Mouse (Mus musculus) MEL-GATA-1-ER (cell line): ENCODE measurements at regions not wholly inside any gene's neighbourhood (a gene's known extent, or its start where the extent isn't known, plus 50 kb on each side); places are given as distances from the start of the nearest gene placed in this dataset.

Experiments used
- DNase-seq: peaks from one replicate; pipeline ENCODE4 v3.0.0-alpha.2; 2012; ENCODE audit warnings: low read depth; ENCODE audit errors: extremely low read depth

DNA sequence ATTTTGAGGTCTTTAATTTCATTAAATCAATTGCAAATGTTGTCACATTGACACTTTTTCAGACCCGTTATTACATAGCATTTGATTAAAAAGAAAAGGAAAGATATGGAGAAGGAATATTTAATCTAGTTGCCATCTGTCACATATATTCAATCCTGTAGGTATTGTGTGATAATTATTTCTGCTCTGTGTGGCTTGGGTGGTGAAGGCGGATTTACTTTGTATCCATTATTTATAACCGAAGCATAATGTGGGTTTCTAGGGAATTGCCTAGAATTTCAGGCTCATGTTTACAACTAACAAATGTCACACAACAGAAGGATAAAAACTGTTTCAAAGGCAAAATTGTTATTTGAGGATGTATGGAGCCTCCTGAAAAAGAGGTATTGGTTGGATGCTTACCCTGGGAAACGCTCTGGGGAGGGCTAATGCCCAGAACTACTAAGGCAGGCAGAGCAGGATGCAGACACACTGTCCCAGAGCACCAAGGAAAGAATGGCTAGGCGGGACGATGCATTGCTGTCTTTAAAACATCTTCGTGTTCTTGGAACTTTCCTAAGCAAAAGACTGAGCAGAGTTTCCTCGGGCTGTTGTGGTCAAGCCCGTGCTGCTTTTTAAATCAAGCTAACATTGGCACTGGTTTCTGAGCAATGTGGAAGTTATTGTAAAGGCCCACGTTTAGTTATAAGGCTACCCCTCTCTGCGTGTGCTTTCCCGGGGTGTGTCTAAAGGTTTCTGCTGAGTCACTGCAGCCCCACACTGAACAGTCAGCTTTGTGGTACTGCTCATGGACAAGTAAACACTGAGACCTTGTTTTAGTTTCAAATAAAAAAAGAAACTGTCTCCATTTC is 105.8 kb upstream of the Sgk1 start:
- peak; percentile 31 for DNase-seq

DNA sequence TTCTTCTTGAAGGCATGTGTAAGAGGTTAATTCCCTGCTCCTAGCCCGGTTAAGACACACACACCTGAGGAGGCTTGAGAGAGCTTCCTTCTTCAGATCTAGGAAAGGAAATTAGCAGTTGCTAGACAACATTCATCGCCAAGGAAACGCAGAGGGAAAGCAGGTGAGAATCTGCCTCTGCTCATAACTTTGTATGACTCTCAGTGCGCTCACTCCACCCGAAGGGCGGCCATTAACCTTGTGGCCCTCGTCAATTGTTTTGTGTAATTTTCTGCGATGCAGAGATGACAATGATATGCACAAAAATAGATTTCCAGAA is 105.3 kb upstream of the Sgk1 start:
- no peak for DNase-seq

DNA sequence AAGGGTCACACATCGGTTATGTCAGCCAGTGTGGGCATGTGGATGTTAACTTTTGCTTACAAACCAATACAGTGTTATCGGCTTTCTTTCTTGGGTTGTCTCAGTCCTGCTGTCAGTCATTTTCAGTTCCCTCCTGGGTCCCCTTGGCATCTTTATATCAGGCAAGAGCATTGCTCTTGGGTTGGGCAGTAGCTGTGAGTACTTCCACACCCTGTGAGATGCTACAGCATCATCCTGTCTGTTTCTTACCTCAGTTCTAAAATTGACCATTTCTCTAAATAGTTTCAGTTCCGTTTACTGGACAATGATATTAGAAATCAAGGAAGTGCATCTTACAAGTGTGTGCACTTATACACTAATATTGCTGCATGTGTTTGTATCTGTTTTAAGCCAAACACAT is 104.9 kb upstream of the Sgk1 start:
- DNase-seq: no peak

DNA sequence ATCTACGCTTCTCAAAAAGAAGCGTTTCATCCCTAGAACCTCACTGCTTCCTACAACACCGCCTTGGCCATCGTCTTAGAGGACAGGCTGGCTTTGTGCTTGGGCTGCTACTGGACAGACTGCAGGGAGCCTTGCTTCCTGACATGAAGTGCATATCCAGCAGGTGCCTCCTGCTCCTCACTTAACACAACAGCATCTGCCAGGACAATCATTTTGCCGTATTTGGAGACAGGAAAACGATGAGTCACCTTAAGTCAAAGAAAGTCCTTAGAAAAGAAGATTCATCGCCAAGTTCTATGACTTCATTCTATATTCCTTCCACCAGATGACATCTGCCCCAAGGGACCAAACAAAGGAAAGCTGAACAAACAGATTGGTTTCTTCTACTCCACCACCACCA is 98.5 kb upstream of the Sgk1 start:
- DNase-seq: no peak

DNA sequence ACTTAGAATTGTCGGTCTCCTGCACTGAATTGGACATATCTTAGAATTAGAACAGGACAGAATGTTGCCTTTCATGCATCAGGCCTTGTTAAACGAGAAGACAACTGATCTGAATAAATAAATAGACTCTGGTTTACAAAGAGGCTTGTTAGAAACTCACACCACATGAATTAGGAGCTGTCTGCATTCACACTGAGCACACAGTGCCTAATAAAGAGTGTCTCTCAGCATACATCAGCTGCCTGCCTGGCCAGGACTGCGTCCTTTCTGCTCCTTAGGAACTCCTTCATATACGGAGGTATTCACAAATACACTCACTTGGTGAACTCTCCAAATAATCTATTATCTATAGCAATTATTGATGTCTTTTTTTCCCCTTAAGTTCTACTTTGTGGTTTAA is 96.9 kb upstream of the Sgk1 start:
- DNase-seq: no peak

DNA sequence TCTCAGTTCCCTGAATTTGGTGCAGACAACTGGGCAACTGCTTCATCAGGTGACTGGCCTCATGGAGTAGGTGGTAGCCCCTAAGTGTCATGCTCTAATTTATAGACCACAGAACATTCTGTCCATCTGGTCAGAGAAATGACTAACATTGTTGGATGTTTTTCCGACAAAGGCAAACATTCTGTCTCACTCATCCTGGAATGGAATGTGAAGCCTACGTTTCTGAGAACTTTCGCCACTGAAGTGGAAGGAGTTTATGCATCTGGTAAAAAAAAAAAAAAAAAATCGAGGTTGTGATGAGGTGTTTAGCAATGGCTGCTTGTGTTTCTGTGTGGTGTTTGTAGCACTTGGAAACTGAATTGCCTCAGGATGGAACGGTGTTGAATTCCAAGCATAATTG is 96.2 kb upstream of the Sgk1 start:
- DNase-seq: no peak

DNA sequence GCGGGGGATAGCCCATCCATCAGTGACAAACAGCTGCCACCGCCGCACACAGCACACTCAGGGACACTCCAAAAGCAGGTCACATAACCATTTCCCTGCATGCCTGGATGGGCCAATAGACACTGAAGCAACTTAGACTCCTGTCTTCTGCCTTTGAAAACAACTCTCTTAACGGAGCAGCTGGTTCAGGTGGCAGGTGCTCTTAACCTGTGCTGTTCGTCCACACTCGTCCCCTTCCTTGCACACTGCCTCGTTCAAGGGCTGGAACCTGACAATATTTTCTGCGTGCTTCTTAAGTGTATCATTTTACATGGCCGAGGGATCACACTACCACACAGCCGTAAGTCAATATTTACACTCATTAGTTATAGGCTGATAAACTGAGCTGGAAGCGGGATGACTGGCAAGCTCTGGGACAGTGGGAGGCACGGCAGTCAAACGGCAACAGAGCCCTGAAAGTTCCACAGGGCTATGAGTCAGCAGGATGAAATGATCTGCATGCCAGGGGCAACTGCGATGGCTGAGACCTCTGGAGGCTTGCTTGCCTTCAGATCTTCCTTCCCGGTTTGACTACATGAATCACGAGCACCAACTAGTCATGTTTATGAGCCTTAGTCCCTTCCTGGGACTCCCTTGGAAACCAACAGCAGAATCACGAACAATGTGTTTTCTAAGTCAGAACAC is 92.0 kb upstream of the Sgk1 start:
- DNase-seq: no peak

DNA sequence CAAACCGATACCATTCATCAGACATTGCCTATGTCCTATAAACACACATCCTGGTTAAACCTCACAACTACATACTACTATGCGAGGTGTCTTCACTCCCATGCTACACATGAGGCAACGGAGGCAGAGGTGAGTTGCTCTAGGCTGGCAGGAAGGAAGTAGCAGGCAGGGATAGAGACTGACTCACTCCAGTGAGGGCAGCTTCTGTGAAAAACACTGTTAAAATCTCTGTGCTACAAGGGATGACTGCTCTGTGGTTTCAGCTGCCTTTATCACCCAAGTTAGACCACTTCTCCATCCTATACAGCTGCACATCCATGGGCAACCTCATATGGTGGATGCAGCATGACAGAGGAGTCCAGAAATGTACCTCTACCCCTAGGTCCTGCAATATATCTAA is 91.0 kb upstream of the Sgk1 start:
- peak; percentile 26 for DNase-seq

DNA sequence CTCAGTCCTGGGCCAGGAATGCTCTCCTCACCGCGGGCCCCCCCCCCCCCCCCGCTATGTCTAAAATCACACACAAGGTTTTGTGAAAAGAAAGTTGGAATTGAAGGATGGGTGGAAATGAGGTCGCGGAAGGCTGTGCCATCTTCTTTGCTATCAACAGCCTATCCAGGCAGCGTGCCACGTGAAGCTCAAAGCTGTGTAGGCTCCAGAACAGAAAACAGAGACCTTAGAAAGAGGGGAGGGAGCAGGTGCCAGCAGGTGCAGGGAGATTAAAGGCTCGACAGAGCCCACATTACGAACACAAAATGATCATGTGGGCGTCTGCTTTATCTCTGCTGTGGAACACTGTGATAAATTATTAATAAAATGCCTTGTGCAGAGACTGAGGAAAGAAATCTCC is 89.6 kb upstream of the Sgk1 start:
- no peak for DNase-seq

DNA sequence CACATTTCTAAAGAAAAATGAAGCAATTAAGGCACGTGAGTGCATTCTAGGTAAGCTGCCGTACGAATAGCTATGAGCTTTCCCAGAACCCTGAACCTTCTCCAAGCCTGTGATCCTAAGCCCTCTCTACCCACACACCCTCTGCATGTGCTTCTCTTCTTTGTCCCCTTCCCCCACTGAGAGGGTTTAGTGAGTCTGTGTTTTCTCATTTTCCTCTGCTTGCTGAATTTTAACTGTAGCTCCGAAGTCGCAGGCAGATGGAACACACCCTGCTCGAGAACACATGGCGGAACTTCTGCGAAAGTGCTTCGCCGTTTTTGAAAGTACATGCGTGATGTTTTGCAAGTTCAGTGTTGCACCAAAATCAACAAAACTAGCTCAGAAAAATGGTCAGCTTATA is 88.3 kb upstream of the Sgk1 start:
- no peak for DNase-seq

DNA sequence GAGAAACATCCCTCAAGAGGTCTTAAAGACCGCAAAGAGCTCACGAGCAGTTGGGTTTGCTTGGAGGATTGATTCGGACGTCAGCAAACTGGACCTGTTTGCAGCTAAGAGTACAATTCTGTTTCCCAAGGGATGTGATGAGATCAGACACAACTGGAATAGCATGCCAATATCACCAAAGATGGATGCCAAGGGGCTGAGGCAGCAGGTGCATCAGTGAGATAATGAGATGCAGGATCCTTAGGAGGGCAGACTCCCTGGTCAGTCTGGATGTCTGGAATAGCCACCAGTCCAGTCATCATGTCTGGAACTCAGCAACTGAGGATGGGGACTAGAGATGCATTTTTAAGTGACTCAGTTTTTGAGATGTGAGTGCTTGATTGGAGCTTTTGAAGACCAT is 85.6 kb upstream of the Sgk1 start:
- DNase-seq: no peak

DNA sequence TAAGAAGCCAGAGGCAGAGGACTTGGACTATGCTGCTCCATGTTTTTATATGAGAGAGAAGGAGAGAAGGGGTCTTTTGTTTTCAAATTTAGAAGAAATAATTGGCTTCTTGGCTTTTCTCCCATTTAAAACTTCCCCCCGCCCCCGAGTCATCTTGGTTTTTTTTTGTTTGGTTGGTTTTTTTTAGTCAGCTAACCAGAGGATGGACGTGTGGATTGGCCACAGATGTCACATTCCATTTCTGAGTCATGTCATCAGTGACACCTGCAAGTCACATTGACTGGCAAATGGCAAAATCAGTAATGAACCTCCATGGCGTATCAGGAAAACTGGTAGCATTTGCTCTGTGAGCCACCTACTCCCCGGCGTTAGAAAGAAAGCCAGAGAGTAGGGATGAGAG is 83.9 kb upstream of the Sgk1 start:
- DNase-seq: no peak

DNA sequence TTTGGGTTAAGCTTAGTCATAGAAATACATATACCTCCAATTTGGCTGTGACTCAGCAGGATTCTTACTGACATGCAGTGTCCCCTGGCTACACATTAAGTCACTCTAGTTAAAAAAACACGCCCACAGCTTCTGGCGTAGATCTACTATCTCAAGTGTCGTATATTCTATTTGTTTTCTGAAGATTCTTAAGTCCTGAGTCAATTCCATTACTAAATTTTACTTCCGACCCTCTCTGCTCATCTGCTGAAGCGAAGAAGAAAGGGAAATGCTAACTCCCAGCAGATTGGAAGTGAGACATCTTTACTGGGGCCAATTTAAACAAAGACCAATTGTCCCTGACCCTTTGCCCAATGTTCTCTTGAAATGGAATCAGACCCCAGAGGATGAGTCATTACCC is 80.4 kb upstream of the Sgk1 start:
- DNase-seq: no peak

DNA sequence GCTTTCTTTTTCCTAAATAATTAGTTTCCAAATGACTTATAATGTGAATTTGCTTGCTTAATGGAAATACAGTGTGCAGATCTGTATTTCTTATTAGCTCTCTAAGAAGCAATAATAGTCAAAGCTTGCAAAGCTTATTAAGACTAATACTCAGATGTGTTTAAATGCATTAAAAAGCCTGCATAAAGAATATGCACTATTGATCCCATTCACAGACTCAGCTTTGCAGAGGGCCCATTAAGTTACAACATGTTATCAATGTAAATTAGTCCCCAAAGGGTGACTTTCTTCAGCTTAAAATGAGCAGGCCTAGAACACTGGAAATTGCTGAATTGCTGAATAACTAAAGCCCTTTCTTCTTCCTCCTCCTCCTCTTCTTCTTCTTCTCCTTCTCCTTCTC is 78.8 kb upstream of the Sgk1 start:
- DNase-seq: no peak

DNA sequence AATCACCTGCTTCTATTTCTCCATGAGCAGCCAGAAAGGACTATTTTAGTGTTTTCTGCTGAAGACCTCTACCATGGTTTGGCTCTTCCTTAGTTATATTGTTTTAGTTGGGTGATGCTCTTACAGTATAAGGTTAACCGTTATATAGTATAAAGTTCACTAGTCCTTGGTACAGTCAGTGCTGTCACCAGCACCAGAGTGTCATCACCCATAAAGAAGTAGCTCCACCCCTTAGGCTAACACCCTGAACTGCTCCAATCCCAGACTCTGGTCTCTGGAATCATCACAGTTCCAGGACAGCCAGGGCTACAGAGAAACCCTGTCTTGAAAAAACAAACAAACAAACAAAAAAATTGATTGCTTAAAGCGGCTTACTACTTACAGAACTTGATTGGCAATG is 77.2 kb upstream of the Sgk1 start:
- DNase-seq: no peak

DNA sequence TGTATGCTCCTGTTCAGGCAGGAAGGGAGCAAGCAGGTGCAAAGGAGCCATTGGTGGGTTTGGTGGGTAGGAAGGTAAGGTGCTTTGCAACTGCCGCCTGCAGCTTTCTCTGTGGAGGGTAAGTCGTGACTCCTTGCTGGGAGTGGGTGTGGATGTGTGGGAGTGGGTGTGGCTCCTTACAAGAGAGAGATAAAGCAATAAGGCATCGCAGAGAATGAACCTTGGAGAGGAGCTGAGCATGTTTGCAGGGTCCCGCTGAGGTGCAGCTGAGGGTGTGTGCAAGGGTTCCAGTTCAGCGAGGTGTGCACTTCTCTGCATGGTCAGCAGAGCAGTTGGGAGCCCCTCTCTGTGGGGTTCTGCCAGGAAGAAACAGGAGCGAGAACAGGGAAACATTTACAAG is 76.4 kb upstream of the Sgk1 start:
- DNase-seq: no peak

DNA sequence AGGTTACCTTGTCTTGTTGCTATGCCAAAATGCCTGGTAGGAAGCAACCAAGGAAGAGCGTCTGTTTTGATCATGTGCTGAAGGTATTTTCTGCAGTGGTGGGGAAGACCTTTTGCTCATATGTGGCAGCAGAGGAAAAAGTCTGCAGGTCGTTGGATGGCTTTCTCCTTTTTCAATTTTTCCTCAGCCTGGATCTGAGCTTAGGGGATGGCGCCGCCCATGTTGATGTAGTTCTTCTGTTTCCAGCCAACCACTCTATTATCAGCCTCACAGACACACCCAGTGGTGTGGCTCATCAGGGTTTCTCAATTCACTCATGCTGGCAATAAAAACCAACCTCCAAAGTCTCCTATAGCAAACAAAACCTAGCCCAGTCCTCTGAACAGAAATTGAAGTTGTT is 75.3 kb upstream of the Sgk1 start:
- DNase-seq: no peak

DNA sequence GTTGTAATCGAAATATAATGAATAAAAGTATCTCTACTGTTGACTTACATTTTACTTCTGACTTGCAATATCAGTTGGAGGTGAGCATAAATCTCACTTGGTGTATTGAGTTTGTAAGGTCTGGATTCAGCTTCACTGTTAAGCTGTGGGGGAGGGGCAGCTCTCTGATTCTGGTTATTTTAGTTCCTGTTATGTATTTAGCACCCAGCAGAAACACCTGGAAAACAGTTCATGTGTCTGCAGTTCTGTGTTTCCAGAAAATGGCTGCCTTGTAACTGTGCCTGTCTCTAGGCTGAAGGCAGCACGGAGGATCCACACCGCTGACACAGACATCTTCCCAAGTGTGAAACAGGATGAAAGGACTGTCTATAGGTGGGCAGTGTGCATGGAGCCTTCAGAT is 62.3 kb upstream of the Sgk1 start:
- DNase-seq: no peak

DNA sequence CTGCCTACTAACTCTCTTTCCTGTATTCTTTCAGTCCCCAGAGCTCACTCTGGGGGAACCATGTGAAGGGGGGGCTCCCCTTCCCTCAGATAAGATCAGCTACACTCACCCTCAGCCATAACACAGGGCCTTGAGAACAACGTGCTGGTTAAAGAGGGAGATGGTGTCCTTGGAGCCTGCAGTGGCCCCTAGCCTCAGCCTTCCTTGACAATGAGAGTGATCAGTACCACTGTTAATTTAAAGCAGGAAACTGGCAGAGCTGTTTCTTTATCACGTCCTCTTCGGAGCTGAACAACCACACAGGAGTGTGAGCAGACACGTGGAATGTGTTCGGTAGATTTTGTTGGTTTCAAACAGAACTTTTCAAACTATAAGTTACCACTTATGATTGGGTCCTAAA is 60.6 kb upstream of the Sgk1 start:
- DNase-seq: no peak

DNA sequence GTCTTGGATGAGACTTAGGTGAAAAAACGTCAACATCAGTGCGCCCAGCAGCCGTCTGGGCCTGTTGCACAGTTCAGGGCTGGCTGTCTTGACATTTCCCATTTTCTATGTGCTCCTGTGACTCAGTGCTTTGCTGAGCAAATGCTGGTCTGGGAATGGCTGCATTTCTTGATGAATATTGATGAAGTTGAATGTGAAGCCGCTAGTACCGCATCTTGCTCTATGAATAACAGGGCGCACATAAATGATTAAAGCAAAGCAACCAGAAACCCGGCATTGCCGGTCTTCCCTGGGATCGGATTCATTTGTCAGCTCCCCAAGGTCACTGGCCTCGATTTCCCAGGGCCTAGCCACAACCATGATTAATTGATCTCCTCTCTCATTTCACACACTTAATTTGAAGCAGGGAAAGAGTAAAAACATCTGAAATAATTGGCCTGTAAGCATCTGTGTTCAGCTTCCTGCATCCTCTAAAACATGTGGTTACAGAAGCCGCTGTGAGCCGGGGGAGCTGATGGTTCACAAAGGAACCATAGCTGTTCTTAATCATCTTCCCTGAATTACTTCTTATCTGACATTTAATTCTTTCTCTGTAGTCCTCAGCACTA is 57.5 kb upstream of the Sgk1 start:
- DNase-seq: no peak

DNA sequence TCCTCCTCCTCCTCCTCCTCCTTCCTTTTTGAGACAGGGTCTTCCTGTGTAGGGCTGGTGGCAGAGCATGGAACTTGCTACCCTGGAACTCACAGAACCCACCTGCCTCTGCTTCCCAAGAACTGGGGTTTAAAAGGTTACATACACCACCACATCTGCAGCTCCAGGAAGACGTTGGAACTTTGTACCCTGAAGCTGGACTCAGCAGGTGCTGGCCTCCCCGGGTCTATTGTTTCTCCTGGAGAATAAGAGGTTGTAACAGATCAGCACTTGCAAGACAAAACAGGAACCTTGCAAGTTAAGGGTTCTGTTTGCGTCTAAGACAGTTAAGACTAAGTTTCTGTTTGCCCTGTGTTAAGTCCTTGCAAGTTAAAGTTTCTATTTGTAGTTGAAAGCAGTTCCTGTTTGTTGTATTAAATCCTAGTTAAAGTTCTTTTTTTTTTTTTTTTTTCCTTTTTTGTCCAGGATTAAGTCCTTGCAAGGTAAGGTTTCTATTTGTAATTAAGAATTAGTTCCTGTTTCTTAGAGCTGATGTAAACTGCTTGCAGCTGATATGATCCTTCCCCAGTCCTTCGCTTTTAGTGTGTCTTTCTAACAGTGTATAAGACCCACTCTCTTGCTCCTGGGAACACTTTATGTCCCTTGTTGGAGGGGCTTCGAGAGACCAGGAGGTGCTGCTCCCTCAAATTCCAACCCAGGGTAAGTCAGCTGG is 55.0 kb upstream of the Sgk1 start:
- DNase-seq: peak; percentile 80

DNA sequence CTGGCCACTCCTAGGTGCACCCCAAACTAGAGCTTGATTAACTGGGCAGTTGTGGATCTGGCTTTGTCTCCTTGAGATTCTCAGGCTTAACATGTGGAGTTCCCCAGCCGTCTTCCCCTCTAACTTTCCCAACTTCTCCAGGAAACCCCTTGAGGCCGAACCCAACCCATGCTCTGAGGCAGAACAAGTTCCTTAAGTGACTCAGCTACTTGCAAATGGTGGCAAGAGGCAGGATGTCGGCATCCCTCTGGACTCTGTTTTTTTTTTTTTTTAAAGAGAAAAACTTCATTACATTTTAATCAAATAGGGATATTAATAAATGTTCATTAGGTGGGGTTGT is 54.5 kb upstream of the Sgk1 start:
- peak; percentile 33 for DNase-seq
